ENCODE assay signal across 8 mouse cellular contexts in genomic region chr3:88042661-88043421, GRCm38 (mm10). TPM values are rescaled to one million over a fixed set of nuclear protein-coding genes. Genes with fewer than 3 reads are reported as not detected.
DNase-seq lines count a peak whose midpoint lies in the region; ATAC-seq lines count a peak whose summit lies in the region.

TSS of gene Gpatch4 (plus strand) at chr3:88043108.

- H3K27ac ChIP-seq in hindbrain, embryonic 14.5 days = peak within 1 kb of the TSS; percentile 53

- peaks cover 13% of the 10 kb centered on the region; the same call in 1 of the 2 replicates for H3K27me3 ChIP-seq in hindbrain, embryonic 14.5 days (ENCODE audit: control insufficient read depth, insufficient read depth, low read length)

- no peaks in the 10 kb centered on the region for H3K36me3 ChIP-seq in hindbrain, embryonic 14.5 days (replicated peaks; ENCODE audit: control insufficient read depth, insufficient read depth)

- peak; percentile 88 for DNase-seq in T-cell, adult 2 months (ENCODE audit: low spot score)
- peak; percentile 80 to 87 for DNase-seq in cerebellum, postnatal 25 days
- DNase-seq in frontal cortex, postnatal 25 days (ENCODE audit: low spot score in 2 of 2) = peak; percentile 54 to 81
- peak; percentile 99 for DNase-seq in hindbrain, embryonic 14.5 days (ENCODE audit: low spot score)
- peak; percentile 80 to 82 for DNase-seq in layer of hippocampus, postnatal 36 days
- peak; percentile 98 for DNase-seq in lung, postnatal 36 days
- peak; percentile 97 for DNase-seq in retina, postnatal 1 day
- DNase-seq in urinary bladder, adult 2 months (ENCODE audit: low spot score) = peak; percentile 42

- peaks cover 9% of the 10 kb centered on the region for H3K4me1 ChIP-seq in hindbrain, embryonic 14.5 days (replicated peaks; ENCODE audit: control insufficient read depth, insufficient read depth, low read length)

- no peaks in the 10 kb centered on the region for H3K9me3 ChIP-seq in hindbrain, embryonic 14.5 days (ENCODE audit: control insufficient read depth, low read length)

- peak within 1 kb of the TSS; percentile 51 for H3K4me2 ChIP-seq in hindbrain, embryonic 14.5 days (replicated peaks)

- 9% methylated on average over 36 of the region's 36 CpGs for WGBS in hindbrain, embryonic 14.5 days

- H3K4me3 ChIP-seq in hindbrain, embryonic 14.5 days (replicated peaks; ENCODE audit: low read length) = peak within 1 kb of the TSS; percentile 74

- peak within 1 kb of the TSS; percentile 65 for H3K9ac ChIP-seq in hindbrain, embryonic 14.5 days

- peak; percentile 78 for ATAC-seq in hindbrain, embryonic 14.5 days (ENCODE audit: low FRiP score)

RNA-seq across cellular contexts. Expression of gene Gpatch4, which starts in this region (rescaled TPM):
- 29.8 and 30.4 TPM in 2 replicates for polyA plus RNA-seq in hindbrain, embryonic 14.5 days (2014; fragmentation: Nextera tagmentation; extraction: Ambion mirVana)
- total RNA-seq in layer of hippocampus, postnatal 36 days (2021) = 10 to 100 TPM; 14.5 to 17.8 TPM
- polyA plus RNA-seq in urinary bladder, adult 2 months (2012; rRNA removed) = 5.6 and 9.7 TPM in 2 replicates

Comparison
In these comparisons a context has a peak if more than half of its experiments do, and no peak if none do; other contexts are left out.
1. Peak in every context shown above with its lines: DNase-seq, ATAC-seq, H3K4me3 ChIP-seq and H3K27ac ChIP-seq.
2. DNase-seq: peak in every context shown above with its lines; median percentile 99 in hindbrain, embryonic 14.5 days; 98 in lung, postnatal 36 days; 97 in retina, postnatal 1 day; 88 in T-cell, adult 2 months; 84 in cerebellum, postnatal 25 days; 81 in layer of hippocampus, postnatal 36 days; 68 in frontal cortex, postnatal 25 days; 42 in urinary bladder, adult 2 months.